Mouse (Mus musculus) gastrocnemius, postnatal 10 days (tissue): ENCODE results near the gene Actb. TPM values are rescaled to one million over a fixed set of nuclear protein-coding genes. Genes with fewer than 3 reads are reported as not detected.

Experiments
- DNase-seq: peaks from one replicate; pipeline ENCODE4 v3.0.0; 2021; ENCODE audit warnings: mixed read lengths
- total RNA-seq, 2 experiments: library from RNA; stranded (reverse); gene quantifications; 2 replicates each; pipeline ENCODE4 v1.2.3; 2021

Gene Actb
- total RNA-seq, 2 experiments from 2014 or later: 1,451 to 1,869 TPM

DNA sequence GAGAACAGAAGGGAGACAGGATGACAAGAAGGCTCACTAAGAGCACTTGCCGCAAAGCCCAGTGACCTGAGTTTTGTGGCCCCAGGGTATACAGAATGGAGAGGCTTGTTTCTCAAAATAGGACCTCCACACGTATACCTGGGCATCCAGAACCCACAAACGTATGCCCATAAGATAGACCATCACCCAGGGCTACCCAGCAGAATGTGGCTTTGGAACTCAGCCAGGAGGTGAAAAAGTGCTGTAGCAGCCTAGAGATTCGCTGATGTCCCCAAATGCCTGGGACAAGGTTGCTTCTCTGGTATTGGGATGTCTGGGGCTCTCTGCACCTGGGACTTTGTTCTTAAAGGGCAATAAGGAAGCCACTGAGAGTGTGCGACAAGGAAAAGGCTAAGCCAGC is 15.7 kb upstream of the Actb start:
- DNase-seq: no peak

DNA sequence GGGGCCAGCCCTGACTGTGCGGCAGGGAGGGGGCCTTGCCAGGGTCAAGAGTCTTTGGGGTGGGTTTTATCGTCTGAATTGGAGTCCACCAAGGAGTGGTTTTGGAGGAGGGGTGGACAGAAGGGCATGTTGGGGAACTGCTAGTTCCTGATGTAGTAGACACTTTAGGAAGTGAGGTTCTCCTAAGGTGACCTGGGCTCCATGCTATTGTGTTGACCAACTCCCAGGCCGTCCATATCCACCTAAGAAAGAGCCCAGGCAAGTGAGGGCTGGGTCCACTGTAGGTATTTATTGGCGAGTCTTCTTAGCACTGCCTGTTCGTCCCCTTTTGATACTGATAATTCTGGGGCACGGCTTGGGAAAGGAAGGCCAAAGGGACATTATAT is 14.5 kb upstream of the Actb start:
- DNase-seq: no peak

DNA sequence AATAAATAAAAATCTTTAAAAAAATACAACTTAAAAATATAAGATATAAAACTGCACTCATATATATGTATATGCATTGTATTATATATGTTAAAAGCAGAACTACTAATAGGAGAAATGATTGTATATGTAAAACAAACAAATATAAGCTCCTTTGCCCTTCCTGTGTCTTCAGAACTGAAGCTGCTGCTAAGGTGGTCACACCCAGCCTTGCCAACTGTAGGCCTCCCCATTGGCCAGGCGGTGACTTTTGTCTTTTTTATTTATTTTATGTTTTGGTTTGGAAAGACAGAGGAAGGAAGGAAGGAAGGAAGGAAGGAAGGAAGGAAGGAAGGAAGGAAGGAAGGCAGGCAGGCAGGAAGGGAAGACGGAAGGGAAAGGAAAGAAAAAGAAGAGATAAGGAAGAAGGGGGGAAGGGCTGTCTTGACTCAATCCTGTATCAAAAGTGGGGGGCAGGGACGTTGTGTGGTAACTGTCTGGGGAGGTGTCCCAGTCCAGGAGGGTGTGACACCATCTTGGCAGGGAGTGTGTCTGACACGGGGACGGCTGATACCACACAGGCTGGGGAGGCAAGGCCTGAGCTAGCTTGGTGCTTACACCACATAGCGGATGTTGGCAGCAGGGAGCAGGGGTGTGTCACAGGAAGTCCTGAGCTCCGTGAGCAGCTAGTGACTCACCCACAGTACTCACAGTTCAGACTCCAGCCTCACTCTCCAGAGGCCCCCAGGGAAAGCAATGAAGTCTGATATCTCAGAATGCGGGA is 13.9 kb upstream of the Actb start:
- DNase-seq: peak; percentile 52

DNA sequence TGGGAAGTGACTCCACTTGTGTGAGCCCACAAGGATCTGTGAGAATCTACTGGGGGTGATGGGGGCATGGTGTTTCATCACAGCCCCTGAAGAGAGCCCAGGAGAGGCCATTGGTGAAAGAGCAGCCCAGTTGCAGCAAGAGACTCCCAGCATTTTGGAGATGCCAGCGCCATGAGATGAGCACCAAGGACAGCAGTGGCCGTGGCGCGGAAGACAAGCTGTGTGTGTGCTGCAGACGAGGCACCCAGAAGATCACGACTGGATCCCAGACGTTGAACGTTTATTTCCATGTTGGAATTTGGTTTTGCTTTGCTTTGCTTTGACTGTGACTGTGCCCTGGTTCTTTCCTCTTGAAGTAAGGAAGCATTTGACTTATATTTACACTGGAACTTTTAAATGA is 10.8 kb upstream of the Actb start:
- DNase-seq: no peak

DNA sequence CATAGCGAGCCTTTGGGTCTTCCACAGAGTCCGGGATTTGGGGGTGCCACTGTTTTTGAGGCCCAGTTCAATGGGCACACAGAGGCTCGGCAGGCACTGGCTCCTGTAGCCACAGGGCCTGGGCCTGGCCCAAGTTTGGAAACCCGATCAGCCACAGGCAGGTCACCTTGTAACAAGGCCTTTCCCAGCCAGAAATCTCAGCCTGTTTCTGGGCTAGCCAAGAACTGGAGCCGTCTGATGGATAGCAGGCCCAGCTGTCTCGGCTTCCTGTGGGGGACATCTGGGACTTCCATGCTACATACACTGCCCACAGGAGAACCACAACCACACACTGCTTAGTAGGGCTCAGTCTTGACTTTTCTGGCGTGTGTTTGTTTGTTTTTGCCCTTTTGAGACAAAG is 10.0 kb upstream of the Actb start:
- peak; percentile 69 for DNase-seq

DNA sequence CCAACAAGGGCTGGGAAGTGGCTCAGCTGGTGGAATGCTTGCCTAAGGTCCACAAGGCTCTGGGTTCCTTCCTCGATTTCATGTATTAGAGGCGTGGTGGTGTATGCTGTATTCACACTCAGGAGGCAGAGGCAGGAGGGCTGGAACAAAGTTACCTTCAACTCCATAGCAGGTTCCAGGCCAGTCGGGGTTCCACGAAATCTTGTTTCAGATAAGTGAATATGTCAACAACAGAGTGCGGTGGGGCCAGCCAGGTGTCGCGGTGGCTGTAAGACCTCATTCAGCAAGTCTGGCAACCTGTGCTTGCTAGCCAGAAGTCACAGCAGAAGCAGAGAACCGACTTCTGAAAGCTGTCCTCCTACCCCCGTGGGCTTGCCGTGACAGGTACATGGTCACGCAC is 8.7 kb upstream of the Actb start:
- DNase-seq: no peak

DNA sequence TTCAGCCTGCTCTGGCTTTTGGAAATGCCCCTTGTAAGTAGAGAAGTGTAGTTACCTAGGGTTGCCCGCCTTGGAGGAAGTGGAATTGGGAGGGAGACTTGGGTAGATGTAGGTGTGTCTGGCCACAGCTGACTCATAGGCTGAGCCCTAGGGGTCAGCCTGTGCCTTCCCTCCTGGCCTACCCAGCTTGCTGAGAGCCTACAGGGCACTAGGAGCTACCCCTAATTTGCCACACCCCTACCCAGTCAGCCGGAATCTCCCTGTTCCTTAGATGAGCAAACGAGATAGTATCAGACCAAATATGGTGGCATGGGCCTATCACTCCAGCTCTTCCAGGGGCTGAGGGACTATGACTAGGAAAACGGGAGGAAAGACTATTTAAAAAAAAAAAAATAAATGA is 6.2 kb upstream of the Actb start:
- DNase-seq: no peak

DNA sequence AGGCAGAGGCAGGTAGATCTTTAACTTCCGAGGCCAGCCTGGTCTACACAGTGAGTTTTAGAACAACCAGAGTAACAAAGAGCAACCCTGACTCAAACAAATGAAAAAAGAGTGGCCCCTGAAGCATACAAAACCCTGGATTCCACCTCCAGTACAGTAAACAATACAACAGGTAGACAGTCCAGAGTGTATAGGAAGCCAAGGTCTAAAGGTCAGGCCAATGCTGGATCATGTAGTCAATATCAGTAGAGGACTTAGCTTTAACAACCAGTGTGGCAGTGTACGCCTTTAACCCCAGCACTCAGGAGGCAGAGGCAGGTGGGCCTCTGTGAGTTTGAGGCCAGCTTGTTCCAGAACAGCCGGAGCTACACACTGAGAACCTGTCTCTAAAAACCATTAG is 5.8 kb upstream of the Actb start:
- no peak for DNase-seq

DNA sequence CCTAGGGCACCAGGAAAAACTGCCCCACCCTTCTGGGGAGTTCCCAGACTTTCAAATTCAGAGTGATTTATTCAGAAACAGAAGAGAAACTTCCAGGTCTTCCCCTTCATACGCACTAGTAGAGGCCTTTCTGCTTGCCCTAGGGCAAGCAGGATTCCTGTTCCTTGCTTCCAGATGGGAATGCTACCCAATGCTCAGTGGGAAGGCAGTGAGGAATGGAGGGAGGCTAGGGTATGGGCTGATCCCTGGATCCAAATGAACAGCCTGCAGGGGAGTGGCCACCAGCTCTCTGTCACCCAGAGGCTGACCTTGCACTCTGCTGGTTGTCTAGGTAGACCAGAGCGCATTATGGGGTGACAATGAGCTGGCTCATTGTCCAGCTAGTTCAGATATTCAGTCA is 5.1 kb upstream of the Actb start:
- no peak for DNase-seq

DNA sequence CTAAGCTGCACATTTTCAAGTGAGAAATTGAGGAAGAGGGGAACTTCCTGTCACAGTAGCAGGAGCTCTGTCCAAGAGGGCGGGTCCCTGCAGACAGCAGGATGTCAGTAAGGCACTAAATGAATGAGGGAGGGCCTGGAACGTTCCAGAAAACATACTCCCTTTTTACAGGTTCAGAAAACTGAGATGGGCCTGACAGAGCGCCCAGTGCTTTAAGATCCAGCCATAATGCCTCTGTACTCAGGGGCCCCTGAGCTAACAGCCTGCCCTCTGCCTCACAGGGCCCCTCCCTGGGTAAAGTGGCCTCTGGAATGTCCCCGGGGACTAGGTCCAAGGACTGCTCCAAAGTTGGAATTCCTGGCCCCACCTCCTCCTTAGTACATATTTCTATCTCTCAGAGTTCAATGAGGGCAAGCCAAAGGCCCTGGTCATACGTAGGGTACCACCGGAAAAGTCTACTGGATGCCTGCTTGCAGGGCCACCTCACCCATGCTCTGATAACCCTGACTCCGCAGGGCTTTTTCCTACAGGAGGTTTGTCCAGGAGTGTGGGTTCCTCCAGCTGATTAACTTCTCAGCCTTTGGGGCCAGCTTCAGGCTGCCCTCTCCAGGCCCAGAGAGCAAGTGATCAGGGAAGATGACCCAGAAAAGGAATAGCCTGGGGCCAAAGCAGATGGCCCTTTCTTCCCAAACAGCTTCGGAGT is 3.2 kb upstream of the Actb start:
- no peak for DNase-seq

DNA sequence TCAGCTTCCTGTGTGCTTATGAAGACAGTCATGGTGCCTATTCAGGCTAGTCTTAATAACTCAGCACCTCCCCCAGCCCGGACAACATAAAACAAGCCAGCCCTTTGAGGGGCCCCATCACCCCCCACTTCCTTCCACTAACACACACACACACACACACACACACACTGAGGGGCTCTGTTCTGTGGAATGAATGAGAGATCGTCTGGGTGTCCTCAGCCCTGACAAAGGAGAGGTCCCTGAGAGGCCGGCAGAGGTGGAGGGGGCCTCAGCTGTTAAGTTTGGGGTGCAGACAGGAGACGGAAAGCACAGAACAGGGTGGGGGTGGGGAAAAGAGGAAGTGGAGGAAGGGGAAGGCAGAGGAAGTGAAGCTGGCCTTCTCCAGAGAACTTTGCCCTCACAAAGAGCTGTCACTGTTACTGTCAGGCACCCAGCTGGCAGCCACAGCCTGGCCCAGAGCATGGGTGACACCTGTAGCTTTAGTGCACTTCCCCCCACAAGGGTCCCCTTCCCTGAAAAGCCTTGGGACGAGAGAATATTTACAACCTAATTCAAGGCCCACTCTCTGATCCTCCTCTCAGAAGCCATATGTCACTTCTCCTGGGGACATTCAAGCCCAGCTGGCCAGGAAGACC is 2.5 kb upstream of the Actb start:
- no peak for DNase-seq

DNA sequence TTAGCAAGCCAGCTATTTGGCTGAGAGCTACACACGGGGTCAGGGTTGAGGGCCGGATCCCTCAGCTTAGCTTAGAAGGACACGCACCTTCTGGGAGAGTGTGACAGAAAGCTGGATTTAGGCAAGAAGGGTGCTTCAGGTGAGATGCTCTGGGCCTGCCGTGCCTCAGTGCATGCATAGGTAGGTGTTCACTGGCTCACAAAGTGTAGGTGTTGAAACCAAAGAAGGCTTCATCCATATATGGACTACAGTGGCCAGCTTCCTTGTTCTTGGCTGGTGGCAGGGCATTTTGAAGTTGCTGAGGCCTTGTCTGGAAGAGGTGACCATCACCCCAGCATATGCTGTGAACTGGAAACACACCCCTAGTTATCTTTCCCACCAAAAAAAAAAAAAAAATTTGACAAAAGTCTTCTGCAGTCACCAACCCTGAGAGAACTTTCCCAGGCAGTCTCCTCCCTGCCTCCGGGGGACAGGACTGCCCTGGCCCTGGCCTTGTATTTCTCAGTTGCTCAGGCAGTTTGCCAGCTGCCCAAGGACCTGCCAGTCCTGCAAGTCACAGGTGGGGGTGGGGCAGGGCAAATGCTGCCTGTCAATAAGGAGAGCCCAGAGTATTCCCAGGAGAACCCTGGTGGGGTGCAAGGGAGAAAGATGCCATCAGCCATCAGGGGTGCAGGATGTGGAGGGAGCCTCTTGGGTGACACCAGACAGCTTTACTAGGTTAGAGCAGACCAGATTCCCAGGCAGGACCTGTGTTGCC is 1.4 kb upstream of the Actb start:
- peak; percentile 77 for DNase-seq

DNA sequence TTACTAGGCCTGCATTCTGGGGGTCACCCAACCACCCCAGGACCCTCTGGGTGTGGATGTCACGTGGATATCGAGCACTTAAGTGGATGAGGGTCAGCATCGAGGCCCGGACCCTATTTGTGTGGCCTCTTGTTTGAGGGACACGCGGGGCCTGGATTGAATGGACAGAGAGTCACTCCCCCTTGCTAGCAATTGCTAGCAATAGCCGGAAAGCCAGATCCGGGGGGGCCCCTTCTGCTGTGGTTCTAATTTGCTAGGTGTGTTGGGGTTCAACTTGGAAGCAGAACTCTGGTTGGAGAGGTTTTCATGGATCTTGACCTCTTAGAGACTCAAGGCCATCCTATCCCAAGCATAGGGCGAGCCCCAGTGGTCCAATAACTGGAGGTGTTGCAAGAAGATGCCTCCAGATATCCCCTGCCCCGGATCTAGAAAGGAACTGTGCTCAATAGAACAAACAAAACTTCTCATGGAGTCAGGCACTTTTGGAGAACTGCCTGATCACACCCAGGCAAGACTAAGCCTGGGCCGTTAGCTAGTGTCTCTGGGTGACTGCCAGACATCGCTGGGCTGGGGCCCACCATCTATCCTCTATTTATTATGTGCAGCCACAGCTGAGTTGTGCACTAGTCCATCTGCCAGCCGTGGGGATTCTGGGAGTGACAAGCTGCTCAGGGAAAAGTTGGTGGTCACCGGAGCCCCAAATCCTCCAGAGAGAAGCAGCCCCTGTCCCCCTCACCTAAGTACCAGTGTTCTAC is 671 bp upstream of the Actb start:
- DNase-seq: peak; percentile 76

DNA sequence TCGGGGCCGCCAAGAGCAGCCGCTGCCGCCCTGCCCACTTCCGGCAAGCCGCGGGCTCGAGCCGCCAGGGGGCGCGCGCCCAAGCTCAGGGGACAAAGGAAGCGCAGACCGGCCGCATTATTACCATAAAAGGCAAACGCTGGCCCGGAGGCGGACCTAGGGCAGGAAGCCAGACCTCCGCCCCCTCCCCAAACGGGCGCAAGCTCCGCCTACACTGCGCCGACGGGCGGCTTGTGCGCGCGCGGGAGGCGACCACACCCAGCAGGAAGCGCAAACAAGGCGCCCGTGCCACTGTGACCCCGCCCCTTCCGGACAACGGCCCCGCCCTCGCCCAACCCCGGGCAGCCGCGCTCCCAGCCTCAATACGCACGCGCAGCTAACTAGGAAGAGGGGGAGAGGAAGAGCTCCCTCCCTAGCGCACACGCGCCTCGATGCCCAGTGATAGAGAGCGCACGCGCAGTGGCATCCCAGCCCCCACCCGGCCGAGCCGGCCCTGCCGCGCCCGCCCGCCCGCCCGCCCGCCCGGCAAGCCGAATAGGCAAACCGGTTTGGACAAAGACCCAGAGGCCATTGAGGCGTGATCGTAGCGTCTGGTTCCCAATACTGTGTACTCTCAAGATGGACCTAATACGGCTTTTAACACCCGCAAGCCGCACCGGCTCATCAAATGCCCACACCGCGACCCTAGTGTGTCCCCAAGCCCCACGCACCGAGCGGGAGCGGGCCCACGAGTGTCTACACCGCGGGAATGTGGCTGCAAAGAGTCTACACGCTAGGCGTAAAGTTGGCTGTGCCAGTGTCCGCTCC is 626 bp downstream of the Actb start:
- DNase-seq: peak; percentile 99

DNA sequence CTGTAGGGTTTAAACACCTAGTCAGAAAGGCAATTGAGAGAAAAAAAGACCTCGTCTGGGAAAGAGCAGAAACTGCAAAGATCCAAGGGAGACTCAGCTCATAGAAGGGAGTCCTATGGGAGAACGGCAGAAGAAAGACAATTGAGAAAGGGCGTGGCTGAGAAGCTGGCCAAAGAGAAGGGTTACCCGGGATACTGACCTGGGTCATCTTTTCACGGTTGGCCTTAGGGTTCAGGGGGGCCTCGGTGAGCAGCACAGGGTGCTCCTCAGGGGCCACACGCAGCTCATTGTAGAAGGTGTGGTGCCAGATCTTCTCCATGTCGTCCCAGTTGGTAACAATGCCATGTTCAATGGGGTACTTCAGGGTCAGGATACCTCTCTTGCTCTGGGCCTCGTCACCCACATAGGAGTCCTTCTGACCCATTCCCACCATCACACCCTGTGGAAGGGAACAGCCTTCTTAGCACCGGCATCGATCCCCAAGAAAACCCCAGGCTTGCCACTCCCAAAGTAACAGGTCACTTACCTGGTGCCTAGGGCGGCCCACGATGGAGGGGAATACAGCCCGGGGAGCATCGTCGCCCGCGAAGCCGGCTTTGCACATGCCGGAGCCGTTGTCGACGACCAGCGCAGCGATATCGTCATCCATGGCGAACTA is 1.4 kb downstream of the Actb start:
- no peak for DNase-seq

DNA sequence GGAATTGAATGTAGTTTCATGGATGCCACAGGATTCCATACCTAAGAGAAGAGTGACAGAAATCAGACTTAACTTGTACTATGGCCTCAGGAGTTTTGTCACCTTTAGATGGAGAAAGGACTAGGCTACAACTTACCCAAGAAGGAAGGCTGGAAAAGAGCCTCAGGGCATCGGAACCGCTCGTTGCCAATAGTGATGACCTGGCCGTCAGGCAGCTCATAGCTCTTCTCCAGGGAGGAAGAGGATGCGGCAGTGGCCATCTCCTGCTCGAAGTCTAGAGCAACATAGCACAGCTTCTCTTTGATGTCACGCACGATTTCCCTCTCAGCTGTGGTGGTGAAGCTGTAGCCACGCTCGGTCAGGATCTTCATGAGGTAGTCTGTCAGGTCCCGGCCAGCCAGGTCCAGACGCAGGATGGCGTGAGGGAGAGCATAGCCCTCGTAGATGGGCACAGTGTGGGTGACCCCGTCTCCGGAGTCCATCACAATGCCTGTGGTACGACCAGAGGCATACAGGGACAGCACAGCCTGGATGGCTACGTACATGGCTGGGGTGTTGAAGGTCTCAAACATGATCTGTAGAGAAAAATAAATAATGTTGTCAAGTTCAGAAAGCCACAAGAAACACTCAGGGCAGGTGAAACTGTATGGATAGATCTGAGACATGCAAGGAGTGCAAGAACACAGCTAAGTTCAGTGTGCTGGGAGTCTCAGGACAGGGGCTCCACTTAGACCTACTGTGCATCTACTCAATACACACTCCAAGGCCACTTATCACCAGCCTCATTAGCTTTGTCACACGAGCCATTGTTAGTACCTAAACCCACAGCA is 2.1 kb downstream of the Actb start:
- DNase-seq: no peak

DNA sequence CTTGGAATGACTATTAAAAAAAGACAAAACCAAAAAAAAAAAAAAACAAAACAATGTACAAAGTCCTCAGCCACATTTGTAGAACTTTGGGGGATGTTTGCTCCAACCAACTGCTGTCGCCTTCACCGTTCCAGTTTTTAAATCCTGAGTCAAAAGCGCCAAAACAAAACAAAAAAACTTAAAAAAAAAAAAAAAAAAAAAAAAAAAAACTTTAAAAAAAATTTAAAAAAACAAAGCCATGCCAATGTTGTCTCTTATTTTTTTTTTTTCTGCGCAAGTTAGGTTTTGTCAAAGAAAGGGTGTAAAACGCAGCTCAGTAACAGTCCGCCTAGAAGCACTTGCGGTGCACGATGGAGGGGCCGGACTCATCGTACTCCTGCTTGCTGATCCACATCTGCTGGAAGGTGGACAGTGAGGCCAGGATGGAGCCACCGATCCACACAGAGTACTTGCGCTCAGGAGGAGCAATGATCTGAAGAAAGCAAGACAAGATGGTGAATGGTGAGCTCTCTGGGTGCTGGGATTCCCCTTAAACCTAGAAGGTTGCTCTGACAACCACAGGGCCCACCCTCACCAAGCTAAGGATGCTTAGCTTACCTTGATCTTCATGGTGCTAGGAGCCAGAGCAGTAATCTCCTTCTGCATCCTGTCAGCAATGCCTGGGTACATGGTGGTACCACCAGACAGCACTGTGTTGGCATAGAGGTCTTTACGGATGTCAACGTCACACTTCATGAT is 2.9 kb downstream of the Actb start:
- no peak for DNase-seq

DNA sequence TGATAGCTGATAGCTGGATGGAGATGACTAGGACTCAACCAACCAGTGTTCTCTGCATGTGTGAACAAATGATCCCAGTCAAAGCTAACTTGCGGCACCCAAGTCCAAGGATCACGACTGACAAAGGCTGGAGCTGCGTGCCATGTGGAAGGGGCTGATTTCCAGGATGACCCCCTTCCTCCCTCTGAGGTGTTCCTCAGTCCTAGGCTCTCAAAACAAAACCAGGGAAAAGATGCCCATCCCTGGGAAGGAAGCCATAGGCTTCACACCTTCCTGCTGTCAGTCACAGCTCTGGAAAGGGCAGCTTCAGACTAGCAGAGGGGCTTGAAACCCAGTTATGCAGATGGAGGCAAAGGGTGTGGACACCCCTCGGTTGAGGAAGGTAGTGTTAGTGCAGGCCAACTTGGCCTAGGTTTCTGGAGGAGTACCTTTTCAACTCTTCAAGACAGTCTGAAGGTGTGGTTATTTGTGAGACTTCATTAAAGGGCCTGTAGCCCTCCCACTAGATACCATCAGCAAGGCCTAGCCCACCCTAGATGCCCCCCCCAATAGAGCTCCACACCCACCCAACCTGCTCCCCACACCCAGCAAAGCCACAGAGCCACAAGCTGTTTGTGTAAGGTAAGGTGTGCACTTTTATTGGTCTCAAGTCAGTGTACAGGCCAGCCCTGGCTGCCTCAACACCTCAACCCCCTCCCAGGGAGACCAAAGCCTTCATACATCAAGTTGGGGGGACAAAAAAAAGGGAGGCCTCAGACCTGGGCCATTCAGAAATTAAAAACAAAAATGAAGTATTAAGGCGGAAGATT is 3.8 kb downstream of the Actb start:
- DNase-seq: no peak
